Mouse (Mus musculus) lung, adult 2 months (tissue): Measurements from ENCODE around the gene Cox10. TPM values are rescaled to one million over a fixed set of nuclear protein-coding genes. Genes with fewer than 3 reads are reported as not detected.

Experiments
- DNase-seq: peaks from one replicate; pipeline ENCODE4 v3.0.0; 2022
- H3K4me1 ChIP-seq: fragments of 200-500 bp; 2 replicates; pipeline ENCODE4 v1.6.1; 2011; ENCODE audit warnings: low read length; ENCODE audit not compliant: control insufficient read depth, insufficient read depth
- H3K4me3 ChIP-seq: fragments of 200-500 bp; replicated peaks from 2 replicates; pipeline ENCODE3; 2011; ENCODE audit warnings: low read depth, mild to moderate bottlenecking, control low read depth, low read length; ENCODE audit errors: extremely low read depth
- CTCF ChIP-seq: fragments of 200-500 bp; IDR thresholded peaks from 2 replicates; pipeline ENCODE4 v1.5.1; 2011; ENCODE audit warnings: mild to moderate bottlenecking, low read length, control low read depth; ENCODE audit not compliant: insufficient read depth
- POLR2A ChIP-seq: fragments of 200-500 bp; IDR thresholded peaks from 2 replicates; pipeline ENCODE4 v1.6.1; 2011; ENCODE audit warnings: low read depth, mild to moderate bottlenecking, control low read depth, low read length, borderline replicate concordance; ENCODE audit errors: extremely low read depth
- WGBS: fragments of 180-500 bp; shearing (Covaris S2); methylation state at CpG from one replicate; pipeline ENCODE4 v1.1.7; 2018; 5-methylcytosine and 5-hydroxymethylcytosine counted together
- polyA plus RNA-seq: library from polyadenylated mRNA; depleted of rRNA; stranded (reverse); fragments of >200 nt; gene quantifications from 2 replicates; pipeline ENCODE4 v1.2.3, GENCODE M21; 2012

The Cox10 gene
- polyA plus RNA-seq, 1 experiment, result 11.0 TPM

GRCm38 (mm10) chr11:63988991-63989860 is 90.0 kb downstream of the Cox10 start:
- TF ChIP-seq CTCF (no peak), POLR2A (no peak)
- 41% methylated on average over 9 of the region's 9 CpGs for WGBS
- Histone ChIP-seq H3K4me3 (no peak overlapping the region), H3K4me1 (0 out of 2 replicates have a peak, but pooled peaks cover 6% of the 10 kb centered on the region)
- DNase-seq, result no peak

- no peak overlapping the region for H3K4me3 ChIP-seq
- WGBS, result 72% methylated on average over 3 of the region's 3 CpGs
- no peak for DNase-seq
- no peak for TF ChIP-seq CTCF
- no peak for TF ChIP-seq POLR2A
- H3K4me1 ChIP-seq, result 0 out of 2 replicates have a peak, but pooled peaks cover 6% of the 10 kb centered on the region
These were observed 91.1 kb downstream of the Cox10 start for GRCm38 (mm10) chr11:63988031-63988665.

- no peak for TF ChIP-seq POLR2A
- no peak for TF ChIP-seq CTCF
- H3K4me1 ChIP-seq, result 0 out of 2 replicates have a peak, but pooled peaks cover 6% of the 10 kb centered on the region
- WGBS, result 83% methylated on average over 4 of the region's 4 CpGs
- no peak overlapping the region for H3K4me3 ChIP-seq
- no peak for DNase-seq
These were observed 92.6 kb downstream of the Cox10 start for GRCm38 (mm10) chr11:63986710-63987109.

- no peak for TF ChIP-seq CTCF
- TF ChIP-seq POLR2A, result no peak
- Histone ChIP-seq H3K4me3 (no peak overlapping the region), H3K4me1 (0 out of 2 replicates have a peak, but pooled peaks cover 6% of the 10 kb centered on the region)
- 39% methylated on average over 6 of the region's 6 CpGs for WGBS
- no peak for DNase-seq
These were observed 93.8 kb downstream of the Cox10 start for GRCm38 (mm10) chr11:63985481-63985880.

GRCm38 (mm10) chr11:63984622-63985168 is 94.6 kb downstream of the Cox10 start:
- no peak for TF ChIP-seq POLR2A
- no peak for TF ChIP-seq CTCF
- Histone ChIP-seq H3K4me1 (0 out of 2 replicates have a peak, but pooled peaks cover 6% of the 10 kb centered on the region), H3K4me3 (no peak overlapping the region)
- no peak for DNase-seq
- WGBS, result 36% methylated on average over 6 of the region's 6 CpGs

GRCm38 (mm10) chr11:63977741-63978140 is 101.5 kb downstream of the Cox10 start:
- no peak for DNase-seq
- TF ChIP-seq CTCF (no peak), POLR2A (no peak)
- H3K4me3 ChIP-seq, result no peak overlapping the region
- no peaks in the 10 kb centered on the region; the same call in 1 of the 2 replicates for H3K4me1 ChIP-seq
- 75% methylated on average over 2 of the region's 2 CpGs for WGBS

GRCm38 (mm10) chr11:63976775-63977174 is 102.5 kb downstream of the Cox10 start:
- no peak for DNase-seq
- no peaks in the 10 kb centered on the region; the same call in 1 of the 2 replicates for H3K4me1 ChIP-seq
- H3K4me3 ChIP-seq, result no peak overlapping the region
- 69% methylated on average over 2 of the region's 2 CpGs for WGBS
- TF ChIP-seq CTCF (no peak), POLR2A (no peak)

- DNase-seq, result no peak
- TF ChIP-seq CTCF, result no peak
- no peak for TF ChIP-seq POLR2A
- no peaks in the 10 kb centered on the region; the same call in 1 of the 2 replicates for H3K4me1 ChIP-seq
- 59% methylated on average over 13 of the region's 13 CpGs for WGBS
- H3K4me3 ChIP-seq, result no peak overlapping the region
These were observed 103.9 kb downstream of the Cox10 start for GRCm38 (mm10) chr11:63975260-63975899.

GRCm38 (mm10) chr11:63973973-63974372 is 105.3 kb downstream of the Cox10 start:
- TF ChIP-seq CTCF (no peak), POLR2A (no peak)

More at GRCm38 (mm10) chr11:63973973-63974372, 105.3 kb downstream of the Cox10 start:
- H3K4me3 ChIP-seq, result no peak overlapping the region
- peak; percentile 19 for DNase-seq
- H3K4me1 ChIP-seq, result no peaks in the 10 kb centered on the region; the same call in 1 of the 2 replicates
- WGBS, result 58% methylated on average over 2 of the region's 2 CpGs
